Mouse (Mus musculus) neural tube, postnatal 0 days (tissue): ENCODE data around the gene Gm3854. TPM values are rescaled to one million over a fixed set of nuclear protein-coding genes. Genes with fewer than 3 reads are reported as not detected.

Experiments
- polyA plus RNA-seq: library from polyadenylated mRNA; unstranded; fragments of >200 nt; fragmentation: Nextera tagmentation; extraction: Ambion mirVana; gene quantifications from 2 replicates; pipeline ENCODE4 v1.2.1, GENCODE M21; 2015

Gene Gm3854
- 6.2 and 6.8 TPM in 2 replicates for polyA plus RNA-seq

GRCm38 (mm10) chr7:6343501-6344071, at the start of gene Gm3854:
Gene Gm3854 (plus strand): TSS chr7:6343759.

GRCm38 (mm10) chr7:6331233-6331956, 12.2 kb upstream of the Gm3854 start, which contains the start of gene Zfp583:
Gene Zfp583 (minus strand): TSS chr7:6331285.

GRCm38 (mm10) chr7:6363047-6363488, 19.5 kb downstream of the Gm3854 start, which contains the start of gene Zfp78:
Gene Zfp78 (plus strand): TSS chr7:6363280.

GRCm38 (mm10) chr7:6383044-6383455, 39.5 kb downstream of the Gm3854 start, which contains the start of gene Zfp28:
Gene Zfp28 (plus strand): TSS chr7:6383295.

GRCm38 (mm10) chr7:6397996-6398975, 54.7 kb downstream of the Gm3854 start, which contains the start of gene Smim17:
Gene Smim17 (plus strand): TSS chr7:6398715.

Other genes starting within 250 kb of the Gm3854 start
- gene Zfp787, start 187.8 kb upstream of the Gm3854 start, polyA plus RNA-seq = 44.1 and 51.8 TPM in 2 replicates
- 61.7 and 69.1 TPM in 2 replicates for gene Zfp444, start 171.5 kb upstream of the Gm3854 start, polyA plus RNA-seq
- not detected in 2 replicates for gene Galp, start 146.7 kb upstream of the Gm3854 start, polyA plus RNA-seq
- not detected in 2 replicates for gene Zscan5b, start 121.5 kb upstream of the Gm3854 start, polyA plus RNA-seq
- 0.73 TPM in 1 of 2 replicates, not detected in the other for gene Epp13, start 91.0 kb upstream of the Gm3854 start, polyA plus RNA-seq
- 12.0 and 13.8 TPM in 2 replicates for gene Zfp667, start 57.2 kb upstream of the Gm3854 start, polyA plus RNA-seq
- 15.5 and 15.9 TPM in 2 replicates for gene Zfp583, start 12.5 kb upstream of the Gm3854 start, polyA plus RNA-seq
- gene Zfp78, start 19.5 kb downstream of the Gm3854 start, polyA plus RNA-seq = 2.9 and 3.0 TPM in 2 replicates
- 10.9 and 11.4 TPM in 2 replicates for gene Zfp28, start 39.5 kb downstream of the Gm3854 start, polyA plus RNA-seq
- 9.4 and 10.7 TPM in 2 replicates for gene Smim17, start 55.0 kb downstream of the Gm3854 start, polyA plus RNA-seq
- 0.08 TPM in 1 of 2 replicates, not detected in the other for gene Gm20715, start 66.5 kb downstream of the Gm3854 start, polyA plus RNA-seq
- 0.19 and 0.43 TPM in 2 replicates for gene Olfr1344, start 94.9 kb downstream of the Gm3854 start, polyA plus RNA-seq
- not detected in 2 replicates for gene Olfr1336, start 112.4 kb downstream of the Gm3854 start, polyA plus RNA-seq
- gene Olfr1346, start 123.3 kb downstream of the Gm3854 start, polyA plus RNA-seq = not detected in 2 replicates
- not detected in 2 replicates for gene Olfr5, start 143.2 kb downstream of the Gm3854 start, polyA plus RNA-seq
- not detected in 2 replicates for gene Olfr1347, start 156.0 kb downstream of the Gm3854 start, polyA plus RNA-seq
- not detected in 2 replicates for gene Olfr1348, start 165.0 kb downstream of the Gm3854 start, polyA plus RNA-seq
- gene Olfr1349, start 179.2 kb downstream of the Gm3854 start, polyA plus RNA-seq = not detected in 2 replicates
- gene Olfr1350, start 221.1 kb downstream of the Gm3854 start, polyA plus RNA-seq = not detected in 2 replicates